Mouse (Mus musculus): ENCODE measurements around the gene Ing1. TPM values are rescaled to one million over a fixed set of nuclear protein-coding genes. Genes with fewer than 3 reads are reported as not detected.
A peak's percentile ranks its signal among the peaks of the same experiment; 100 is the strongest.

Ing1 gene
- polyA plus RNA-seq, 1 experiment from 2014 or later, result 36.9 TPM

DNA sequence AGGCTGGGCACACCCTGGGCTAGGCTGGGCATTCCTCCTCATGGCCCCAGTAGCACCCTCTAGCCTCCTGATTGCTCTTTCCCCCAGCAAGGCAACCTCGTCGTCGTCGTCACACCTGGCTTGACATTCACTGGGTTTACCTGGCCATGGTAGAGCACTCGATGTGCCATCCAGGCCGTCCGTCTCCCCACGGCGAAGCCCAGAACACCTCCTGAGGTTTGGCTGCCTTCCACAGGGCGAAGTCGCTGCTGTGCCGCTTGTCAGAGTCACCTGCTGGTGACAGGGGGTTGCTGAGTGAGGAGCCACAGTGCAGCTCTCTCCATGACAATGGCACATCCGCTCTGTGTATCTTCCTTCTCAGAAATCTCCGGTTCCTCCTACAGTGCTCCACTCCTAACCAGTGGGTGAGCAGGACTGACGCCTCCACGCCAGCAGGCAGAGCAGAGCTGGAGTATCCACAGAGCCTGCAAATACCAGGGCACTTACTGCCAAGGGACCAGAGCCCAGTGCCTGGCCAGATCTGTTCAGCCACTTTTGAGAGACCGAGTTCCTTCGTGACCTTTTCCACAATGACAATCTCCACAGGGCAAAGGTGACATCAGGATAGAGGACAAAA lies 25.1 kb upstream of the Ing1 start:
- H3K27ac ChIP-seq, result no peak overlapping the region
- H3K4me3 ChIP-seq (replicated peaks; ENCODE audit: low read depth, low read length), result no peak overlapping the region
- WGBS, result 85% methylated on average over 18 of the region's 18 CpGs
- no peaks in the 10 kb centered on the region for H3K9me3 ChIP-seq (replicated peaks; ENCODE audit: low read length)
- no peak for TF ChIP-seq CTCF (IDR thresholded peaks at IDR 0.05; ENCODE audit: low read depth)
- H3K27me3 ChIP-seq (ENCODE audit: insufficient read depth, low read length), result no peaks in the 10 kb centered on the region
- DNase-seq (ENCODE audit: low spot score), result no peak
- H3K4me1 ChIP-seq (replicated peaks; ENCODE audit: insufficient read depth, low read length), result no peaks in the 10 kb centered on the region
- peaks cover 32% of the 10 kb centered on the region for H3K36me3 ChIP-seq (ENCODE audit: insufficient read depth, low read length)
- no peak for ATAC-seq (replicated peaks; ENCODE audit: low FRiP score, low read depth)
- no peak overlapping the region for H3K4me2 ChIP-seq (ENCODE audit: low read length)
- H3K9ac ChIP-seq (ENCODE audit: low read depth, low read length), result no peak overlapping the region

DNA sequence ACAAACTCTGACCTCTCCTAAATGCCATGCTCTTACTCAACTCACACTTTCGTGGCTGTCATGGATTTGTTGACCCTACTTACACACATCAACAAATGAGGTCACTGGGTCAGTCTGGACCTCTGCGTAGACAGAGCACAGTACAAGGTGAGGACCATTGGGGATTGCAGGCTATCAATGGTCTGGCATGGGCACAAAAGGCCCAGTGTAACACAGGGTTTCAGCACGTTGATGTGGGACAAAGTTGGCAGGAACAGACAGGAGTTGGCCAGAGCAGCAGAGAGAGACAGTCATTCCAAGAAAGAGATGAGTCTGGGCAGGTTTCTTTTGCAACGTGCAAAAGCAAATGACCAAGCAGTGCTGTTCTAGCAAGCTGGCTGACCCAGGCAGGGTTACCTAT lies 24.5 kb upstream of the Ing1 start:
- no peaks in the 10 kb centered on the region for H3K4me1 ChIP-seq (replicated peaks; ENCODE audit: insufficient read depth, low read length)
- 75% methylated on average over 4 of the region's 4 CpGs for WGBS
- no peaks in the 10 kb centered on the region for H3K27me3 ChIP-seq (ENCODE audit: insufficient read depth, low read length)
- H3K27ac ChIP-seq, result no peak overlapping the region
- no peak overlapping the region for H3K4me2 ChIP-seq (ENCODE audit: low read length)
- ATAC-seq (replicated peaks; ENCODE audit: low FRiP score, low read depth) (no peak), DNase-seq (ENCODE audit: low spot score) (no peak)
- H3K9me3 ChIP-seq (replicated peaks; ENCODE audit: low read length), result no peaks in the 10 kb centered on the region
- TF ChIP-seq CTCF (IDR thresholded peaks at IDR 0.05; ENCODE audit: low read depth), result no peak
- no peak overlapping the region for H3K9ac ChIP-seq (ENCODE audit: low read depth, low read length)
- no peak overlapping the region for H3K4me3 ChIP-seq (replicated peaks; ENCODE audit: low read depth, low read length)
- peaks cover 30% of the 10 kb centered on the region for H3K36me3 ChIP-seq (ENCODE audit: insufficient read depth, low read length)

DNA sequence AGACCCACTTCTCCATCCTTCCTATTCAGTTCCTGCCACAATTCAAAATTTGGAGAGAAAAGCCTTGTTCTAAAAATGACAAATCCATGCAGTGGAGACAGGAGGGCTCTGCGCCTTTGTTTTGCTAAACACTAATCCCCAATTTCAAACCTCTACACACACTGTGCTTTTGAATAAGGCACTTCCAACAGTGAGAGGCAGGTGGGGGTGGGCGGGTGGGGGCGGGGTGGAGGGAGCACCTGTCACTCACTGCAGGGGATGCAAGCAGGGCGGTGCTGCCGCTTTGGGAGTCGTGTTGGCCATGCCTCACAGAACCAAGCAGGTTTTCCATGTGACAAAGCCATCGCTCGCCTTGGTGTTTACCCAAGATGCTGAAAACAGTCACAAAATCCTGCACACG lies 20.9 kb upstream of the Ing1 start:
- no peak overlapping the region for H3K4me2 ChIP-seq (ENCODE audit: low read length)
- WGBS, result 55% methylated on average over 9 of the region's 9 CpGs
- H3K4me3 ChIP-seq (replicated peaks; ENCODE audit: low read depth, low read length), result no peak overlapping the region

DNA sequence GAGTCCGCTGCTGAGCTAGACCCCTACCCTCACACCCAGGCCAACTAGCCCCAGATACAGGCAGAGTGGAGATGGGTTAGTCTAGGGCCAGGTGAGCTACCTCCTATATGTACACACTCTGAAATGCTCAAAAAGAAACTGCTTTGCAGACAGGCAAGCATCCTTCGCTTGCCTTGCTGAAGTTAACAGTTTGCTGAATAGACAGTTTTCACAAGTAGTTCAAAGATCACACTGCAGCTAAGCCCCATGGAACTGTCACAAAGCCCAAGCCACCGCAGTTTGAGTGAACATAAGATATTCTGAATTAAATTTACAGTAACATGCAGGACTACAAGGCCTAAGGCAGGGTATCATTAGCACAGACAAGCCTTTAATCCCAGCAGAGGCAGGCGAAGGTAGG lies 16.3 kb upstream of the Ing1 start:
- 89% methylated on average over 4 of the region's 4 CpGs for WGBS

More for the DNA sequence above, 20.9 kb upstream of the Ing1 start:
- H3K4me1 ChIP-seq (replicated peaks; ENCODE audit: insufficient read depth, low read length), result no peaks in the 10 kb centered on the region
- H3K9ac ChIP-seq (ENCODE audit: low read depth, low read length), result no peak overlapping the region
- H3K27ac ChIP-seq, result no peak overlapping the region
- H3K36me3 ChIP-seq (ENCODE audit: insufficient read depth, low read length), result peaks cover 31% of the 10 kb centered on the region; the same call in 1 of the 2 replicates
- no peaks in the 10 kb centered on the region for H3K27me3 ChIP-seq (ENCODE audit: insufficient read depth, low read length)
- ATAC-seq (replicated peaks; ENCODE audit: low FRiP score, low read depth) (no peak), DNase-seq (ENCODE audit: low spot score) (no peak)
- no peaks in the 10 kb centered on the region for H3K9me3 ChIP-seq (replicated peaks; ENCODE audit: low read length)
- TF ChIP-seq CTCF (IDR thresholded peaks at IDR 0.05; ENCODE audit: low read depth), result no peak

DNA sequence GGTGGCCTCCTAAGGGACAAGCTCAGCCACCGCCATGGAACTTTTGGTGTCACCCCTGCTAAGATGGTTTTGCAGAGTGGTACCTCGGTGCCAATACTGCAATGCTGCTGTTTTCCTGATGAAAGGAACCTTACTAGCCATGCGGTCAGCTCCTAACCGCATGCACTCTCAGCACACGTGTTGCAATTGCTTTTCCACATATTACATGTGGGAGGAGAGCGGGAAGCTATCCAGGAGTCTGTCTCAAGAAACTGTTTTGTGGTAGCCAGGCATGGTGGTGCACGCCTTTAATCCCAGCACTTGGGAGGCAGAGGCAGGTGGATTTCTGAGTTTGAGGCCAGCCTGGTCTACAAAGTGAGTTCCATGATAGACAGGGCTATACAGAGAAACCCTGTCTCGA lies 15.2 kb upstream of the Ing1 start:
- peaks cover 22% of the 10 kb centered on the region; the same call in 1 of the 2 replicates for H3K36me3 ChIP-seq (ENCODE audit: insufficient read depth, low read length)
- H3K4me3 ChIP-seq (replicated peaks; ENCODE audit: low read depth, low read length), result no peak overlapping the region
- H3K27me3 ChIP-seq (ENCODE audit: insufficient read depth, low read length), result no peaks in the 10 kb centered on the region
- H3K9ac ChIP-seq (ENCODE audit: low read depth, low read length), result no peak overlapping the region
- H3K4me2 ChIP-seq (ENCODE audit: low read length), result no peak overlapping the region
- H3K27ac ChIP-seq, result no peak overlapping the region
- no peak for DNase-seq (ENCODE audit: low spot score)
- WGBS, result 96% methylated on average over 8 of the region's 8 CpGs
- TF ChIP-seq CTCF (IDR thresholded peaks at IDR 0.05; ENCODE audit: low read depth), result no peak
- ATAC-seq (replicated peaks; ENCODE audit: low FRiP score, low read depth), result no peak
- H3K9me3 ChIP-seq (replicated peaks; ENCODE audit: low read length), result no peaks in the 10 kb centered on the region
- no peaks in the 10 kb centered on the region for H3K4me1 ChIP-seq (replicated peaks; ENCODE audit: insufficient read depth, low read length)

More for the DNA sequence above, 16.3 kb upstream of the Ing1 start:
- no peak overlapping the region for H3K4me3 ChIP-seq (replicated peaks; ENCODE audit: low read depth, low read length)
- ATAC-seq (replicated peaks; ENCODE audit: low FRiP score, low read depth), result no peak
- no peaks in the 10 kb centered on the region for H3K9me3 ChIP-seq (replicated peaks; ENCODE audit: low read length)
- no peak overlapping the region for H3K9ac ChIP-seq (ENCODE audit: low read depth, low read length)
- no peaks in the 10 kb centered on the region for H3K27me3 ChIP-seq (ENCODE audit: insufficient read depth, low read length)
- TF ChIP-seq CTCF (IDR thresholded peaks at IDR 0.05; ENCODE audit: low read depth), result no peak
- DNase-seq (ENCODE audit: low spot score), result no peak
- no peak overlapping the region for H3K27ac ChIP-seq
- H3K36me3 ChIP-seq (ENCODE audit: insufficient read depth, low read length), result peaks cover 25% of the 10 kb centered on the region; the same call in 1 of the 2 replicates
- no peak overlapping the region for H3K4me2 ChIP-seq (ENCODE audit: low read length)
- H3K4me1 ChIP-seq (replicated peaks; ENCODE audit: insufficient read depth, low read length), result no peaks in the 10 kb centered on the region

DNA sequence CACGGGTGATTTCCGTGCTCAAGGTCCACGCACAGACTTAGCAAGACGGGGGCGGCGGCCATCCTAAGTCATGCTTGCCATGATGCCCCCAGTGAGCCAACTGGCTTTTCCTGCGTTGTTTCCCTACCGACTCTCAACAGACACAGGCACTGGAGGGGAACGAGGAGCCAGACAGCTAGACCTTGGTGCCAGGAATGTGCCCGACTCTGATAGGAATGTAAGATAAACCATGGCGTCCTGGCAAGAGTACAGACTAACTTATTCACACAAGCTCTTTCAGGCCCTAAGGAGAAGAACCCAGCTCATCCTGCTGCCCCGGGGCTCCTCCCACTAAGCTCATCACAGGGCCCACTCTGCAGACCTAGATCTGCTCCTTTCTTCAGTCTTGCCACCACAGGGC lies 13.3 kb upstream of the Ing1 start:
- ATAC-seq (replicated peaks; ENCODE audit: low FRiP score, low read depth) (0 out of 2 replicates have a peak, but pooled peaks have one; percentile 15), DNase-seq (ENCODE audit: low spot score) (no peak)
- Histone ChIP-seq H3K4me3 (replicated peaks; ENCODE audit: low read depth, low read length) (no peak overlapping the region), H3K9me3 (replicated peaks; ENCODE audit: low read length) (no peaks in the 10 kb centered on the region), H3K4me1 (replicated peaks; ENCODE audit: insufficient read depth, low read length) (no peaks in the 10 kb centered on the region), H3K36me3 (ENCODE audit: insufficient read depth, low read length) (peaks cover 23% of the 10 kb centered on the region; the same call in 1 of the 2 replicates), H3K9ac (ENCODE audit: low read depth, low read length) (no peak overlapping the region), H3K27me3 (ENCODE audit: insufficient read depth, low read length) (no peaks in the 10 kb centered on the region), H3K27ac (no peak overlapping the region), H3K4me2 (ENCODE audit: low read length) (no peak overlapping the region)
- no peak for TF ChIP-seq CTCF (IDR thresholded peaks at IDR 0.05; ENCODE audit: low read depth)
- 79% methylated on average over 12 of the region's 12 CpGs for WGBS

DNA sequence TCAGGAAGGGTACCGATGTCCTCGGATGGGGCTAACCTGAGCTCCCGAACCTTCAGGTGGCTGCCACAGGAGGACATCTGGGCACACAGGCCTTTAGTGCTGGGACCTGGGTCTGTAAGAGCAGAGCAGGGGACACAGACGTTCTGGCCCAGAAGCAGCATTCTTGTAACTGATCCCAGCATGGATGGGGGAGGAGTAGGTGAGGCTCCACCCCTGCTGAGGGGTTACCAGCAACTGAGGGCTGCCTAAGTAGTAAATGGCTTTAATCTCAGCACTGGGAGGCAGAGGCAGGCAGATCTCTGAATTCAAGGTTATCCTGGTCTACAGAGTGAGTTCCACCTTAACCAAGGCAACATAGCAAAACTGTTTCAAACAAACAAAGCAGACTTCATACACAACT lies 12.5 kb upstream of the Ing1 start:
- Histone ChIP-seq H3K4me3 (replicated peaks; ENCODE audit: low read depth, low read length) (no peak overlapping the region), H3K27me3 (ENCODE audit: insufficient read depth, low read length) (no peaks in the 10 kb centered on the region), H3K4me2 (ENCODE audit: low read length) (no peak overlapping the region), H3K9ac (ENCODE audit: low read depth, low read length) (no peak overlapping the region), H3K4me1 (replicated peaks; ENCODE audit: insufficient read depth, low read length) (no peaks in the 10 kb centered on the region), H3K9me3 (replicated peaks; ENCODE audit: low read length) (no peaks in the 10 kb centered on the region), H3K36me3 (ENCODE audit: insufficient read depth, low read length) (0 out of 2 replicates have a peak, but pooled peaks cover 19% of the 10 kb centered on the region), H3K27ac (no peak overlapping the region)
- no peak for DNase-seq (ENCODE audit: low spot score)
- WGBS, result 76% methylated on average over 4 of the region's 4 CpGs
- no peak for TF ChIP-seq CTCF (IDR thresholded peaks at IDR 0.05; ENCODE audit: low read depth)
- ATAC-seq (replicated peaks; ENCODE audit: low FRiP score, low read depth), result no peak

Data from kidney, postnatal 0 days (tissue).